Mouse (Mus musculus) olfactory bulb, adult 2 months (tissue): ENCODE data around the gene Alg9.

Source experiments
- CTCF ChIP-seq: fragments of 200-500 bp; IDR thresholded peaks from 2 replicates; pipeline ENCODE4 v1.5.1; 2012; ENCODE audit warnings: low read depth, mild to moderate bottlenecking, low read length, moderate library complexity; ENCODE audit not compliant: insufficient read depth
- POLR2A ChIP-seq: fragments of 200-500 bp; IDR thresholded peaks from 2 replicates; pipeline ENCODE4 v1.6.1; 2012; ENCODE audit warnings: mild to moderate bottlenecking, low read depth, low read length, moderate library complexity; ENCODE audit not compliant: insufficient read depth

DNA sequence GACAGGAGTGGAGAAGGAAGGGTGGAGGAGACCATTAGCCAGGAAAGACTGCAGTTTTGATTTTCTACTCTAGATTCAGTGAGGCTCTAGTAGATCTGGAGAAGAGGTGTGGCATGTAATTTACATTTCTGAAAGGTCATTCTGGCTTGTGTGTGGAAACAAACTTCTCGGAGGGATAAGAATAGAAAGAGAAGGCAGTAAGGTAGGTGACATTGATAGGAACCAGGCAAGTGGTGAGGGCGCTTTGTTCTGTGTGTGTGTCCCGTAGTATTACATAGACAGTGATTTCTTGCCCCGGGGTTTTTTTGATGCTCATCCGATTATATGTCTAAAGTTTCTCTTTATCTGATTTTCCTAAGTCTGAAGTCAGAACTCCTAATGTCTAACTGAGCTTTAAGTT is 90.1 kb downstream of the Alg9 start:
- TF ChIP-seq CTCF = no peak
- no peak for TF ChIP-seq POLR2A
